Mouse (Mus musculus): Measurements from ENCODE around the gene Gm3629. TPM values are rescaled to one million over a fixed set of nuclear protein-coding genes. Genes with fewer than 3 reads are reported as not detected.
A peak's percentile ranks its signal among the peaks of the same experiment; 100 is the strongest.
"Not testable (repeated sequence)": the region's sequence is repeated elsewhere in the genome, so short reads cannot be mapped to it uniquely, and the experiment has no call there.

The Gm3629 gene
- 0.31 TPM in 1 of 2 replicates, not detected in the other for polyA plus RNA-seq (2016; fragmentation: Nextera tagmentation; extraction: Ambion mirVana)

DNA sequence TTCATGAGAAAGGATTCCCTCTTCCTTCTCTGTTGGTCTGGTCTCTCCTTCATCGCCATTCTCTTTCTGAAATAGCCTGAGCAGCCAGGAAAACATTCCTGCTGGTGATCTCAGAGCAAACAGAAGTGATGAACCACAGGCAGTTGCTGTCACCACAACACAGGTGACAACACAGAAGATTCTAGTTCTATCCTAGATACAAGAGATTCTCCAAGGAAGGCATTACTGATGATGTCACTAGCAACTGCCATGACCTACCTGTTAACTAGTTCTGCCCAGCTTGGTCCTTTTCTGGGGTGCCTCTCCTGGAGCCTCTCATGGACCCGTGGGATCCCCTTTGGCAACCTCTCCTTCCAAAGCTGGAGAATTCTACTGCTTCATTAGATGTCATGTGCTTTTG, at the start of gene Gm3629:
Gm3629 (minus strand) TSS at position 101 of the 400 bp plus-strand sequence.
- H3K4me2 ChIP-seq; H3K27ac ChIP-seq; H3K9me3 ChIP-seq; H3K4me3 ChIP-seq (replicated peaks); ATAC-seq (ENCODE audit: insufficient number of reproducible peaks, insufficient read depth, low FRiP score, low TSS enrichment, low read depth); H3K4me1 ChIP-seq (replicated peaks); H3K36me3 ChIP-seq; H3K9ac ChIP-seq (replicated peaks); H3K27me3 ChIP-seq: not testable (repeated sequence)
- 50% methylated on average over 1 of the region's 2 CpGs for WGBS

DNA sequence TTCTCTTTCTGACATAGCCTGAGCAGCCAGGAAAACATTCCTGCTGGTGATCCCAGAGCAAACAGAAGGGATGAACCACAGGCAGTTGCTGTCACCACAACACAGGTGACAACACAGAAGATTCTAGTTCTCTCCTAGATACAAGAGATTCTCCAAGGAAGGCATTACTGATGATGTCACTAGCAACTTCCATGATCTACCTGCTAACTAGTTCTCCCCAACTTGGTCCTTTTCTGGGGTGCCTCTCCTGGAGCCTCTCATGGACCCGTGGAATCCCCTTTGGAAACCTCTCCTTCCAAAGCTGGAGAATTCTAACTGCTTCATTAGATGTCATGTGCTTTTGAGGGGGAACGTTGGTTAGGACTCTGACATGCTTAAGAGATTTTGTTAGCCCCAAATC, 31.9 kb upstream of the Gm3629 start, which contains the start of gene Gm3460:
Gm3460 (minus strand) TSS at position 101 of the 400 bp plus-strand sequence.
- H3K4me2 ChIP-seq; ATAC-seq (ENCODE audit: insufficient number of reproducible peaks, insufficient read depth, low FRiP score, low TSS enrichment, low read depth); H3K27ac ChIP-seq; H3K9me3 ChIP-seq; H3K4me3 ChIP-seq (replicated peaks); H3K9ac ChIP-seq (replicated peaks); H3K4me1 ChIP-seq (replicated peaks); H3K36me3 ChIP-seq; H3K27me3 ChIP-seq: not testable (repeated sequence)
- 79% methylated on average over 1 of the region's 2 CpGs for WGBS

DNA sequence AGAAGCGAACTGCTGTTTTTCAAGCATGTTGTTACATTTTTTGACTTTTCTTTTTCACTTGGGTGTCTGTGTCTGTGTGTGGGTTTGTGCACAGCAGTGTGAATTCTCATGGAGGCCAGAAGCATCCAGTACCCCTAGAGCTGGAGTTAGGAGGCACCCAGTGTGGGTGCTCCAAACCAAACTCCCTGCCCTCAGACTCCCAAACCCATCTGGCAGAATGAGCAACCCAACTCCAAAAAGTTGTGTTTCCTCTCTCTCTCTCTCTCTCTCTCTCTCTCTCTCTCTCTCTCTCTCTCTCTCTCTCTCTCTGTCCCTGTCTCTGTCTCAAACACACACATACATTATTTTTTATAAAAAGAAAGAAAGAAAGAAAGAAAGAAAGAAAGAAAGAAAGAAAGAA, 16.0 kb upstream of the Gm3629 start:
- H3K4me1 ChIP-seq (replicated peaks); H3K4me3 ChIP-seq (replicated peaks); ATAC-seq (ENCODE audit: insufficient number of reproducible peaks, insufficient read depth, low FRiP score, low TSS enrichment, low read depth); H3K27me3 ChIP-seq; H3K27ac ChIP-seq; H3K4me2 ChIP-seq; H3K9ac ChIP-seq (replicated peaks); H3K9me3 ChIP-seq; H3K36me3 ChIP-seq: not testable (repeated sequence)
- no CpG with 5 or more reads among the region's 1 CpGs for WGBS

DNA sequence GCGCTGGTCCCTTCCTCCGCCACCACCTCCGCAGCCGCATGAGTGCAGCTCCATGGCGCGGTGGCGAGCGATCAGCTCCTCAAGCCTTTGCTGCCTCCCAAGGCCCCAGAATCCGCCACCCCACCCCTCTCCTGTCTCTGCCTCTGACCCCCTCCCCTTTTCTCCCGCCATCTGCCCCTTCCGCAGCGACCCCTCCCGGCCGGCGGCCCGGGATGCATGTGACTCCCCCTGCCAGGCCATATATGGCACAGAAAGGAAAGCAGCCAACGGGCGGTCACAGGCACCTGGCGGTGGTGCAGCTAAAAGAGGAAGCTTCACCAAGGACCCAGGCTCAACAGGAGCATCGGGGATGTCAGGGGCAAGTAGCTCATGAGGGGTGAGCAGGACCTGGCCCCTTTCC, 14.6 kb upstream of the Gm3629 start:
- not testable (repeated sequence) for H3K9me3 ChIP-seq; H3K27me3 ChIP-seq; H3K36me3 ChIP-seq; H3K4me1 ChIP-seq (replicated peaks); H3K27ac ChIP-seq; ATAC-seq (ENCODE audit: insufficient number of reproducible peaks, insufficient read depth, low FRiP score, low TSS enrichment, low read depth)
- H3K4me3 ChIP-seq (replicated peaks): peak overlapping the region; percentile 38
- WGBS: 3% methylated on average over 18 of the region's 20 CpGs
- peak overlapping the region; percentile 53; the same call in 1 of the 2 replicates for H3K9ac ChIP-seq (replicated peaks)
- H3K4me2 ChIP-seq: peak overlapping the region; percentile 61

DNA sequence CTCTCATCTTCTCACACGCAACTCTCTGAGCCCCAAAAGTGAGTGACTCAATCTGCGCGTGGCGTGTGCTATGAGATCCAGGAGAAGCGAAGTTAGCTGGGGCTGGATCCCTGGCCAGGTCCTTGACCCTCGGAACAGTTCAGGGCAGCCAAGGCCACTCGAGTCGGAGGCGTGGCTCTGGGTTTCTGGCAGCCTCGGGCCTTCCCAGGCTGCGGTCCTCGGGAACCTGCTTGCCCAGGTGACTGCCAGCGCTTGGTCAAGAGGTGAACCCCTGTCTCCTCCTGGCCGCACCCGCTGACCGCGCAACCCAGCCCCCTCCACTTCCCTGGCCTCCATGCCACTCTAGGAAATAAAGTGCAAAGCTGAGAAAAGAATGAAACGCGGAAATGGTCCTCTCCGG, 14.1 kb upstream of the Gm3629 start:
- 5% methylated on average over 17 of the region's 20 CpGs for whole genome bisulfite sequencing
- peak overlapping the region; percentile 38 for H3K4me3 ChIP-seq (replicated peaks)
- not testable (repeated sequence) for H3K4me1 ChIP-seq (replicated peaks); H3K9me3 ChIP-seq; ATAC-seq (ENCODE audit: insufficient number of reproducible peaks, insufficient read depth, low FRiP score, low TSS enrichment, low read depth); H3K27me3 ChIP-seq; H3K27ac ChIP-seq; H3K36me3 ChIP-seq
- peak overlapping the region; percentile 53; the same call in 1 of the 2 replicates for H3K9ac ChIP-seq (replicated peaks)
- H3K4me2 ChIP-seq: peak overlapping the region; percentile 61

DNA sequence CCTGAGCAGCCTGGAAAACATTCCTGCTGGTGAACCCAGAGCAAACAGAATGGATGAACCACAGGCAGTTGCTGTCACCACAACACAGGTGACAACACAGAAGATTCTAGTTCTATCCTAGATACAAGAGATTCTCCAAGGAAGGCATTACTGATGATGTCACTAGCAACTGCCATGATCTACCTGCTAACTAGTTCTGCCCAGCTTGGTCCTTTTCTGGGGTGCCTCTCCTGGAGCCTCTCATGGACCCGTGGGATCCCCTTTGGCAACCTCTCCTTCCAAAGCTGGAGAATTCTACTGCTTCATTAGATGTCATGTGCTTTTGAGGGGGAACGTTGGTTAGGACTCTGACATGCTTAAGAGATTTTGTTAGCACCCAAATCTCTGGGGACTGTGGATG, 53.2 kb downstream of the Gm3629 start, which contains the start of gene Gm8356:
Gm8356 (minus strand) TSS at position 101 of the 400 bp plus-strand sequence.
- WGBS: 73% methylated on average over 1 of the region's 2 CpGs
- not testable (repeated sequence) for H3K27ac ChIP-seq

More for the DNA sequence above, 53.2 kb downstream of the Gm3629 start, which contains the start of gene Gm8356:
- H3K27me3 ChIP-seq; H3K9me3 ChIP-seq; ATAC-seq (ENCODE audit: insufficient number of reproducible peaks, insufficient read depth, low FRiP score, low TSS enrichment, low read depth); H3K9ac ChIP-seq (replicated peaks); H3K4me3 ChIP-seq (replicated peaks); H3K4me2 ChIP-seq; H3K36me3 ChIP-seq; H3K4me1 ChIP-seq (replicated peaks): not testable (repeated sequence)

Other genes starting within 250 kb of the Gm3629 start
- not detected in 2 replicates for gene Gm3618, start 246.9 kb downstream of the Gm3629 start, polyA plus RNA-seq (2016; fragmentation: Nextera tagmentation; extraction: Ambion mirVana)
- gene Gm16440, start 200.3 kb downstream of the Gm3629 start, polyA plus RNA-seq (2016; fragmentation: Nextera tagmentation; extraction: Ambion mirVana): not detected in 2 replicates
- 0.99 and 1.3 TPM in 2 replicates for gene Gm3591, start 178.1 kb downstream of the Gm3629 start, polyA plus RNA-seq (2016; fragmentation: Nextera tagmentation; extraction: Ambion mirVana)
- gene Gm3594, start 146.0 kb downstream of the Gm3629 start, polyA plus RNA-seq (2016; fragmentation: Nextera tagmentation; extraction: Ambion mirVana): not detected in 2 replicates
- not detected in 2 replicates for gene Gm8356, start 53.3 kb downstream of the Gm3629 start, polyA plus RNA-seq (2016; fragmentation: Nextera tagmentation; extraction: Ambion mirVana)
- not detected in 2 replicates for gene Gm3460, start 31.8 kb upstream of the Gm3629 start, polyA plus RNA-seq (2016; fragmentation: Nextera tagmentation; extraction: Ambion mirVana)
- not detected in 2 replicates for gene Gm10251, start 93.6 kb upstream of the Gm3629 start, polyA plus RNA-seq (2016; fragmentation: Nextera tagmentation; extraction: Ambion mirVana)
- gene Gm8050, start 129.6 kb upstream of the Gm3629 start, polyA plus RNA-seq (2016; fragmentation: Nextera tagmentation; extraction: Ambion mirVana): not detected in 2 replicates
- 5.6 and 5.7 TPM in 2 replicates for gene Gm3636, start 151.7 kb upstream of the Gm3629 start, polyA plus RNA-seq (2016; fragmentation: Nextera tagmentation; extraction: Ambion mirVana)
- not detected in 2 replicates for gene Gm8362, start 183.8 kb upstream of the Gm3629 start, polyA plus RNA-seq (2016; fragmentation: Nextera tagmentation; extraction: Ambion mirVana)
- not detected in 2 replicates for gene Gm3642, start 249.7 kb upstream of the Gm3629 start, polyA plus RNA-seq (2016; fragmentation: Nextera tagmentation; extraction: Ambion mirVana)

Measured in limb, embryonic 12.5 days (tissue).